Mouse (Mus musculus): ENCODE measurements around the gene Trim65.

- TF ChIP-seq CTCF (IDR thresholded peaks at IDR 0.05; ENCODE audit: borderline replicate concordance, extremely low read depth, insufficient read depth, insufficient read length): no peak
- no peak for TF ChIP-seq POLR2A (IDR thresholded peaks at IDR 0.05; ENCODE audit: borderline replicate concordance, extremely low read depth, insufficient read depth, insufficient read length, poor library complexity, severe bottlenecking)
Measured at GRCm38 (mm10) chr11:116100385-116100784, 30.5 kb downstream of the Trim65 start.

Data from brain, embryonic 14.5 days (tissue).